10 mouse cellular contexts compared by ENCODE assay signal in genomic region chr6:5010553-5011416, GRCm38 (mm10).
DNase-seq lines count a peak whose midpoint lies in the region; ATAC-seq lines count a peak whose summit lies in the region.
"Had no signal": no experiment of that assay in that cellular context is flagged by ENCODE, and none has a peak within 500 bp of the region (broad histone marks: within the 10 kb centered on the region; RNA-seq: fewer than 3 reads in every experiment).

No protein-coding gene starts in this region.

- H3K4me1 ChIP-seq in hindbrain, embryonic 11.5 days (replicated peaks; ENCODE audit: control insufficient read depth, insufficient read depth, low read length): no peaks in the 10 kb centered on the region
- no peaks in the 10 kb centered on the region for H3K4me1 ChIP-seq in midbrain, embryonic 16.5 days (ENCODE audit: control insufficient read depth, insufficient read depth, low read length)

- WGBS in hindbrain, embryonic 11.5 days: 21% methylated on average over 11 of the region's 11 CpGs
- WGBS in midbrain, embryonic 16.5 days: 17% methylated on average over 11 of the region's 11 CpGs

- DNase-seq in Muller cell, postnatal 12 days (ENCODE audit: inconsistent ontology term): peak; percentile 58
- peak; percentile 71 for DNase-seq in embryo, embryonic 10.5 days (ENCODE audit: low spot score)
- DNase-seq in hindbrain, embryonic 11.5 days (ENCODE audit: low spot score): peak; percentile 44
- no peak for DNase-seq in layer of hippocampus, adult 11-12 months (ENCODE audit: low spot score)
- DNase-seq in gastrocnemius, postnatal 10 days: no peak

- H3K36me3 ChIP-seq in hindbrain, embryonic 11.5 days (ENCODE audit: control insufficient read depth, insufficient read depth, low read length): no peaks in the 10 kb centered on the region
- no peaks in the 10 kb centered on the region for H3K36me3 ChIP-seq in midbrain, embryonic 16.5 days (ENCODE audit: control insufficient read depth, insufficient read depth, low read length)
- H3K36me3 ChIP-seq: embryonic facial prominence, embryonic 13.5 days; intestine, embryonic 15.5 days; limb, embryonic 15.5 days had no signal

- no peak overlapping the region for H3K4me2 ChIP-seq in hindbrain, embryonic 11.5 days (replicated peaks; ENCODE audit: low read depth, low read length)
- H3K4me2 ChIP-seq in midbrain, embryonic 16.5 days (ENCODE audit: low read length): no peak overlapping the region
- H3K4me2 ChIP-seq: embryonic facial prominence, embryonic 13.5 days; intestine, embryonic 15.5 days; limb, embryonic 15.5 days had no signal

- H3K27me3 ChIP-seq in hindbrain, embryonic 11.5 days (ENCODE audit: control insufficient read depth, insufficient read depth, low read length): no peaks in the 10 kb centered on the region
- H3K27me3 ChIP-seq in midbrain, embryonic 16.5 days (ENCODE audit: control insufficient read depth, insufficient read depth, low read depth, low read length): no peaks in the 10 kb centered on the region
- H3K27me3 ChIP-seq: embryonic facial prominence, embryonic 13.5 days; intestine, embryonic 15.5 days; limb, embryonic 15.5 days had no signal

- ATAC-seq in hindbrain, embryonic 11.5 days (ENCODE audit: low FRiP score): peak; percentile 73
- ATAC-seq in midbrain, embryonic 16.5 days: 0 out of 2 replicates have a peak, but pooled peaks have one; percentile 41
- ATAC-seq in monocyte, adult 5-6 weeks (replicated peaks; ENCODE audit: insufficient number of reproducible peaks, low FRiP score, low TSS enrichment, poor library complexity, severe bottlenecking): no peak
- ATAC-seq: intestine, embryonic 15.5 days had no signal

- H3K9me3 ChIP-seq in hindbrain, embryonic 11.5 days (ENCODE audit: control insufficient read depth, low read length): no peaks in the 10 kb centered on the region
- no peaks in the 10 kb centered on the region for H3K9me3 ChIP-seq in midbrain, embryonic 16.5 days (replicated peaks; ENCODE audit: control insufficient read depth, low read length, poor library complexity, severe bottlenecking)
- H3K9me3 ChIP-seq: embryonic facial prominence, embryonic 13.5 days; intestine, embryonic 15.5 days; limb, embryonic 15.5 days had no signal

- H3K27ac ChIP-seq in hindbrain, embryonic 11.5 days (ENCODE audit: low read depth, low read length): no peak overlapping the region
- H3K27ac ChIP-seq in midbrain, embryonic 16.5 days (ENCODE audit: low read length): no peak overlapping the region
- H3K27ac ChIP-seq: embryonic facial prominence, embryonic 13.5 days; intestine, embryonic 15.5 days; limb, embryonic 15.5 days had no signal

- H3K4me3 ChIP-seq in hindbrain, embryonic 11.5 days (ENCODE audit: low read depth, low read length): no peak overlapping the region
- no peak overlapping the region for H3K4me3 ChIP-seq in midbrain, embryonic 16.5 days (ENCODE audit: low read depth, low read length)
- H3K4me3 ChIP-seq: embryonic facial prominence, embryonic 13.5 days; intestine, embryonic 15.5 days; limb, embryonic 15.5 days had no signal

- H3K9ac ChIP-seq in hindbrain, embryonic 11.5 days (ENCODE audit: low read depth, low read length): no peak overlapping the region
- no peak overlapping the region for H3K9ac ChIP-seq in midbrain, embryonic 16.5 days (ENCODE audit: low read depth, low read length)
- H3K9ac ChIP-seq: embryonic facial prominence, embryonic 13.5 days; intestine, embryonic 15.5 days; limb, embryonic 15.5 days had no signal

Comparison
In these comparisons a context has a peak if more than half of its experiments do, and no peak if none do; other contexts are left out.
1. DNase-seq: peak in Muller cell, postnatal 12 days (single experiment), embryo, embryonic 10.5 days (single experiment) and hindbrain, embryonic 11.5 days (single experiment); none in layer of hippocampus, adult 11-12 months (single experiment) and gastrocnemius, postnatal 10 days (single experiment).